Mouse (Mus musculus) forebrain, embryonic 14.5 days (tissue): ENCODE data around the gene Srms. TPM values are rescaled to one million over a fixed set of nuclear protein-coding genes. Genes with fewer than 3 reads are reported as not detected.

Source experiments
- ATAC-seq: fragments of 200-750 bp; cut with Nextera tagmentation; 2 replicates; pipeline ENCODE4 v1.8.0; 2017; ENCODE audit warnings: mild to moderate bottlenecking, moderate library complexity
- DNase-seq: peaks from one replicate; pipeline ENCODE4 v3.0.0-alpha.2; 2015; ENCODE audit warnings: low spot score
- H3K27ac ChIP-seq: fragments of 300-500 bp; sonication (generic); 2 replicates; pipeline ENCODE4 v1.5.1; 2014; ENCODE audit warnings: low read depth, mild to moderate bottlenecking, control low read depth, low read length, moderate library complexity
- H3K27me3 ChIP-seq: fragments of 300-500 bp; sonication (generic); replicated peaks from 2 replicates; pipeline ENCODE4 v1.6.1; 2014; ENCODE audit warnings: low read length, control low read depth, mixed read lengths; ENCODE audit not compliant: control insufficient read depth, insufficient read depth
- H3K36me3 ChIP-seq: fragments of 300-500 bp; sonication (generic); 2 replicates; pipeline ENCODE4 v1.6.1; 2014; ENCODE audit warnings: low read length, control low read depth; ENCODE audit not compliant: control insufficient read depth, insufficient read depth
- H3K4me1 ChIP-seq: fragments of 300-500 bp; sonication (generic); 2 replicates; pipeline ENCODE4 v1.6.1; 2014; ENCODE audit warnings: antibody characterized with exemption, low read length, control low read depth; ENCODE audit not compliant: control insufficient read depth, insufficient read depth
- H3K4me2 ChIP-seq: fragments of 300-500 bp; sonication (generic); 2 replicates; pipeline ENCODE4 v1.6.1; 2014; ENCODE audit warnings: mild to moderate bottlenecking, control low read depth, low read length
- H3K4me3 ChIP-seq: fragments of 300-500 bp; sonication (generic); 2 replicates; pipeline ENCODE4 v1.5.1; 2014; ENCODE audit warnings: low read depth, low read length, control low read depth
- H3K9ac ChIP-seq: fragments of 300-500 bp; sonication (generic); 2 replicates; pipeline ENCODE4 v1.6.1; 2014; ENCODE audit warnings: mild to moderate bottlenecking, low read length, control low read depth, moderate library complexity
- H3K9me3 ChIP-seq: fragments of 300-500 bp; sonication (generic); replicated peaks from 2 replicates; pipeline ENCODE4 v1.6.1; 2016; ENCODE audit warnings: low read length, control low read depth, mixed read lengths; ENCODE audit not compliant: control insufficient read depth
- WGBS: fragments of 180-500 bp; shearing (Covaris S2); extraction: QIAGEN DNeasy Blood & Tissue Kit; methylation state at CpG from one replicate; pipeline ENCODE4 v1.1.7; 2014; 5-methylcytosine and 5-hydroxymethylcytosine counted together
- polyA plus RNA-seq: library from polyadenylated mRNA; unstranded; fragments of >200 nt; fragmentation: Nextera tagmentation; extraction: Ambion mirVana; gene quantifications from 2 replicates; pipeline ENCODE4 v1.2.1, GENCODE M21; 2014

Gene Srms
- polyA plus RNA-seq, 1 experiment from 2014 or later, result 0.25 TPM

DNA sequence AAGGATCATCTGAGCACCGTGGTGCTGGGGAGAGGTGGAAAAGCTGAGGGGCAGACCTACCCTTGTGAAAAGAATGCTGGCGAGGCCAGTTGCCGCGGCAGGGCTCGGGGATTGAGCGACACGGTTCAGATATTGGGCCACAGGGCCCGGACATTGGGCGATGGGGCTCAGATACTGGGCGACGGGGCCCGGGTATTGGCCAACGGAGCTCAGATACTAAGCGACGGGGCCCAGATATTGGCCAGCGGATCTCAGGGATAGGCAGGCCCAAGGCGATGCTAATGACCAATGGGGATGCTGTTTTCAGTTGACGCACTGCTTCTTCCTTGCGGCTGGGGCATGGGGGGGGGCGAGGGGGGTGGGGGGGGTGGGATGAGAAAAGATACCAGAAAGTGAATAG is 18.2 kb upstream of the Srms start:
- DNase-seq (no peak), ATAC-seq (no peak)
- Histone ChIP-seq H3K9me3 (no peaks in the 10 kb centered on the region), H3K36me3 (no peaks in the 10 kb centered on the region), H3K27me3 (no peaks in the 10 kb centered on the region), H3K9ac (no peak overlapping the region), H3K4me1 (no peaks in the 10 kb centered on the region), H3K4me2 (no peak overlapping the region), H3K27ac (no peak overlapping the region), H3K4me3 (no peak overlapping the region)
- 82% methylated on average over 20 of the region's 20 CpGs for WGBS

DNA sequence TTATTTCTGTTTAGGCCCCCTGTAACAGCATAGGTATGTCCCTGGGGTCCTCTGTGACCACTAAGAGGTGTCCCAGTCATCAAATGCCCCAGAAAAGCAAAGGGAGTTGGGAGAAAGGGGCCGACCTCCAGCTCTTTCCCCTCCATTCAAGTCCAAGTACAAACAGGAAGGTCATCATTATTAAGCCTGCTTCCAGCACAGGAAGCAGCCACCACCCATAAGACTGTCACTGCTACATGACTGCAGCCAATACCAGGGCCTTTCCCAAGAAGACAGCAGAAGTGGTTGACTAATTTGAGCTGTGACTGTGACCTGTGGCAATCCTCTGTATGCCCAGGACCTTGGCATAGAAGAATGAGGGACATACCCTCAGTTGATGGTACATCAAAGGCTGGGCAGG is 15.3 kb upstream of the Srms start:
- ATAC-seq, result no peak
- H3K9ac ChIP-seq, result no peak overlapping the region
- no peak overlapping the region for H3K4me3 ChIP-seq
- no peak overlapping the region for H3K27ac ChIP-seq
- no peaks in the 10 kb centered on the region for H3K27me3 ChIP-seq
- H3K4me1 ChIP-seq, result no peaks in the 10 kb centered on the region
- H3K4me2 ChIP-seq, result no peak overlapping the region
- no peak for DNase-seq
- H3K9me3 ChIP-seq, result no peaks in the 10 kb centered on the region
- 82% methylated on average over 1 of the region's 1 CpGs for WGBS
- no peaks in the 10 kb centered on the region for H3K36me3 ChIP-seq

DNA sequence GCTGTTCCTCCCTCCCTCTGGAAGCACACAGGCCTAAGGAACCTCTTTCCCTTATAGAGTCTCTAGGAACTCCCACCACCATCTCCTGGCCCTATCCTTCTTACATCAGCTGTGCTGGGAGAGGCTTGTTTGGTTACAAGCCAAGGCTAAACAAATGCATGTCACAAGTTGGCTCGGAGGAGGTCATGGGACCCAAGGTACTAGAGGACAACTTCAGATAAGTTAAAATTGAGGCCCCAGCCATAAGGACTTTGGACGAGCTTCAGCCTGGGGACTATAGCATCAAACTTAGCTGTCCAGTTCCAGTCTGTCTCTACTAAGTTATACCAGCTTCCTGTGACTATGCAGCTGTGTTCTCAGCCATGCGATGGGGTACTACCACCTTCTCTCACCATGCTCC is 14.1 kb upstream of the Srms start:
- no peak overlapping the region for H3K4me2 ChIP-seq
- no peak overlapping the region for H3K27ac ChIP-seq
- no peaks in the 10 kb centered on the region for H3K9me3 ChIP-seq
- no peaks in the 10 kb centered on the region for H3K27me3 ChIP-seq
- no peak overlapping the region for H3K4me3 ChIP-seq
- ATAC-seq, result no peak
- no peaks in the 10 kb centered on the region for H3K36me3 ChIP-seq
- no peaks in the 10 kb centered on the region for H3K4me1 ChIP-seq
- DNase-seq, result no peak
- H3K9ac ChIP-seq, result no peak overlapping the region
- 89% methylated on average over 3 of the region's 3 CpGs for WGBS

DNA sequence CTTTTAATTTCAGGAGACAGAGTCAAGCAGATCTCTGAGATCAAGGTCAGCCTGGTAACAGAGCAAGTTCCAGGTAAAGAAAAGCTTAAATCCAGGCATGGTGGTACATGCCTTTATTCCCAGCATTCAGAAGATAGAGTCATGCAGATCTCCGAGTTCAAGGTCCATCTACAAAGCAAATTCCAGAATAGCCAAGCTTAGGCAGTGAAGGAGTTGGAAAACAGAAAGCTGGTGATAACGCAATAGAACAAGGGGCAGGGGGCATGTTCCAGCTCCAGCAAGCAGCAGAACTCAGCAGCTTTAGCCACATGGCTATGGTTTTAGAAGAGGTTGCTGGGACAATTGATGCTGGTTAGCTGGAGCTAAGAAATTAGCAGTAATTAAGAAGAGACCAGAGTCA is 12.0 kb upstream of the Srms start:
- Histone ChIP-seq H3K9me3 (no peaks in the 10 kb centered on the region), H3K27ac (no peak overlapping the region), H3K4me1 (peaks cover 3% of the 10 kb centered on the region; the same call in 1 of the 2 replicates), H3K4me3 (no peak overlapping the region), H3K36me3 (no peaks in the 10 kb centered on the region), H3K27me3 (no peaks in the 10 kb centered on the region), H3K4me2 (no peak overlapping the region), H3K9ac (no peak overlapping the region)
- DNase-seq (no peak), ATAC-seq (no peak)
- 93% methylated on average over 2 of the region's 2 CpGs for WGBS

DNA sequence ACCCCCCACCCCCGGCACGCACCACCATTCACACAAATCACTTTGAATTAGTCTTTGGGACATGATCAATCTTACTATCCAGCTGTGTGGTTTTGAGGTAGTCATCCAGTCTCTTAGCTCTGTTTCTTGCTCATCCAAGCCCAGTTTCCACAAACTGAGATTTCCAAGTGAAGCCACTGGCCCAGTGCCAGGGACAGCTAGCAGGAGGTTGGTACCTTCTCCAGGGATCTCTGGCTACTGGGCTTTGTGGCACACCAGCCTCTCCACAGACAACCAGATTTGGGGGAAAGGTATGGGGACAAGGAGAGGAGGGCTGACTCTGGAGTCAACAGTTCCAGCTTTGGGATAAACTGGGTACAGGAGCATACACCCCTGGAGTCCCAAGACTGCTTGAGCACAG is 7.4 kb upstream of the Srms start:
- Histone ChIP-seq H3K36me3 (no peaks in the 10 kb centered on the region), H3K4me1 (peaks cover 9% of the 10 kb centered on the region; the same call in 1 of the 2 replicates), H3K27ac (no peak overlapping the region), H3K4me2 (peak overlapping the region; percentile 54), H3K4me3 (peak overlapping the region; percentile 22; the same call in 1 of the 2 replicates), H3K27me3 (no peaks in the 10 kb centered on the region), H3K9ac (peak overlapping the region; percentile 25; the same call in 1 of the 2 replicates), H3K9me3 (no peaks in the 10 kb centered on the region)
- ATAC-seq (no peak), DNase-seq (no peak)
- WGBS, result 19% methylated on average over 2 of the region's 2 CpGs

DNA sequence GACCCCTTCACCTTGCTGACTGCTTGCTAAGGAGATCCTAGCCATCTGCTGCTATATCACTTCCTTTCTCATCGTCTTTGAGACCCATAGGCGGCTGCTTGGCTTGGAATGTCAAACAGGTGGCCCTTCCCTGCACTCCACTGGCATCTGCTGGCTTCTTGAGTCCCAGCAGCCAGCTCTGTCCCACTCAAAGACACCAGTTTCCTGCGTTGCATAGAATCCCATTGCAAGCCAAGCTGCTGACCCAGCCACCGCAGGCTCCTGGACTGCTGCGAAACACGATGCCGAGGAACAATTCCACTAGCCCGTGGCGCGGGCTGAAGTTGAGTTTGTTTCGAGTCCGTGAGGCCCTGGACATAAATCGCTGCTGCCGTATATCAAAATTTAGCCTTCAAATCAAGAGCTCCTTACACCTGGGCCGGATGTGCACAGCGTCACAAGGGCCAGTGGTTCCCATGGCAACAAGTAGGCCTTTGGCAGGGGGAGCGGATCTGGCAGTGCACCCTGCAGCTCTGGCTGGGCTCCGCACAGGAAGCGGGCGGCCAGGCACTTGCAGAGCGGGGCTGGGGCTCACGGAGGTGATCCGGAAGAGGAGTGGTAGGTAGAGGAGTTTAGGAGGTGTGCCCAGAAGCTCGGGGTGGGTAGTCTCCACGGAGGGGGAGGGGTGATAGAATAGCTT is 6.7 kb upstream of the Srms start, which contains the start of gene Fndc11:
TSS of gene Fndc11 (plus strand) at position 476 of the 679 bp plus-strand sequence.
- 8% methylated on average over 24 of the region's 25 CpGs for WGBS

DNA sequence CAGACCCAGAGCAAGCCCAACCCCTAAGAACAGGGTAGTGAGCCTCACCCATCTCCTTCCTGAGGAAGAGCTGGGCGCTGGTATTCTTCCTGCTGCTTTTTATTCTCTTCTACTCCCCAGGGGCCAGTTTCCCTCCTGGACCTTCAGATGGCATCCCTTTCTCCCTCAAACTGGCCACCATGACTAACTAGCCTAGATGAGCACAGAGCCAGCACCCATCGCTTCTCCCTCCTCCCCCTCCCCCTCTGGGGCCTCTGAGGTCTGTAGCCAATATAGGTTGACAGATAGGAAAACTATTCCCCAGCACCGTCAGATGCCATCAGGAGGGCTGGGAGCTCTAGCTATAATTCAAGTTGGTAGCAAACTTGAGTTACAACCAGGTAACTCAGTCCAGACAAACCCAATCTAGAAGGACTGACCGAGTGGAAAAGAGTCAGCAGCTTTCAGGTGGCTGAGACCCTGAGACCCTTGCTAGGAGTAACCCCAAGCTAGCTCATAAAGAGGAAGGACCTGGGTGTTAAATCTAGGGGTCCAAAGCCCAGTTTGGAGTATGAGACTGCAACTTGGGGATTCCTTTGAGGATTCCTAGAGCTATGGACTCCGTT is 6.0 kb upstream of the Srms start:
- DNase-seq (no peak), ATAC-seq (no peak)
- Histone ChIP-seq H3K4me1 (peaks cover 9% of the 10 kb centered on the region; the same call in 1 of the 2 replicates), H3K4me3 (no peak overlapping the region), H3K27me3 (peaks cover under 1% of the 10 kb centered on the region; the same call in 1 of the 2 replicates), H3K27ac (no peak overlapping the region), H3K4me2 (no peak overlapping the region), H3K36me3 (no peaks in the 10 kb centered on the region), H3K9me3 (no peaks in the 10 kb centered on the region), H3K9ac (no peak overlapping the region; the same call in 1 of the 2 replicates)
- 64% methylated on average over 5 of the region's 5 CpGs for WGBS

More for the DNA sequence above, 6.7 kb upstream of the Srms start, which contains the start of gene Fndc11:
- Histone ChIP-seq H3K4me2 (peak within 1 kb of the TSS; percentile 54), H3K36me3 (no peaks in the 10 kb centered on the region), H3K9ac (peak within 1 kb of the TSS; percentile 25), H3K27ac (no peak within 1 kb of the TSS; the same call in 1 of the 2 replicates), H3K4me3 (peak within 1 kb of the TSS; percentile 22), H3K9me3 (no peaks in the 10 kb centered on the region), H3K4me1 (peaks cover 9% of the 10 kb centered on the region; the same call in 1 of the 2 replicates), H3K27me3 (no peaks in the 10 kb centered on the region)
- ATAC-seq (peak; percentile 80), DNase-seq (peak; percentile 71)

DNA sequence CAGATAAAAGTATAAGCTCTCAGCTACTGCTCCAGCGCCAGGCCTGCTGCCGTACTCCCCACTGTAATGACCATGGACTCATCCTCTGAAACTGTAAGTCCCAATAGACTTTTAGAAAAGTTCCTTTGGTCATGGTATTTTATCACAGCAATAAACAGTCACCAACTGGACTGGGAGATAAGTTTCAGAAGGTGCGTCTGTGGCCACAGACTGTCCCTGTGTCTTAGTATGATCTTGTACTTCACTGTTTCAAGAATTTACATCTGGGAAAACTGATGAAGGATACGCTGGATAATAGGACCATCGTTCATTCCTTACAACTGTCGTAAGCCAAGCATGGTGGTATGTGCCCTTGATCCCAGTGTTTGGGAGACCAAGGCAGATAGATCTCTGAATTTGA is 3.1 kb upstream of the Srms start:
- no peak overlapping the region for H3K9ac ChIP-seq
- no peaks in the 10 kb centered on the region for H3K36me3 ChIP-seq
- ATAC-seq (no peak), DNase-seq (no peak)
- H3K9me3 ChIP-seq, result no peaks in the 10 kb centered on the region
- no peak overlapping the region for H3K27ac ChIP-seq
- 92% methylated on average over 6 of the region's 6 CpGs for WGBS
- no peak overlapping the region for H3K4me3 ChIP-seq
- H3K27me3 ChIP-seq, result peaks cover 26% of the 10 kb centered on the region
- no peak overlapping the region for H3K4me2 ChIP-seq
- H3K4me1 ChIP-seq, result peaks cover 11% of the 10 kb centered on the region; the same call in 1 of the 2 replicates
